Mouse (Mus musculus) left cerebral cortex, postnatal 4 days (tissue): ENCODE measurements around the gene Smdt1. TPM values are rescaled to one million over a fixed set of nuclear protein-coding genes. Genes with fewer than 3 reads are reported as not detected.

Experiments used
- microRNA-seq: library from miRNA; unstranded; fragments of <30 nt; microRNA quantifications from one replicate; pipeline ENCODE4 v1.2.0, GENCODE M21; 2022
- total RNA-seq, 2 experiments: library from RNA; stranded (reverse); gene quantifications; 2 replicates each; pipeline ENCODE4 v1.2.3; 2021

The Smdt1 gene
- total RNA-seq, 2 experiments from 2014 or later, result 122 to 125 TPM

Small RNA genes lying within 50 kb of the gene (microRNA-seq; reads per million reads assigned to microRNA genes)
- gene Mir7684, result not detected

Other genes starting within 250 kb of the Smdt1 start
- 10 to 100 TPM; 11.3 to 12.4 TPM for gene Ccdc134, start 211.0 kb upstream of the Smdt1 start, total RNA-seq
- gene Srebf2, start 191.8 kb upstream of the Smdt1 start, total RNA-seq, result 100 to 1,000 TPM; 233 to 234 TPM
- gene Shisa8, start 126.1 kb upstream of the Smdt1 start, total RNA-seq, result 1 to 10 TPM; 1.5 to 2.0 TPM
- gene Tnfrsf13c, start 114.6 kb upstream of the Smdt1 start, total RNA-seq, result 1 to 10 TPM in 1 of 2 experiments, under 1 TPM in 1; 0.46 to 1.1 TPM
- gene Cenpm, start 94.2 kb upstream of the Smdt1 start, total RNA-seq, result 1 to 10 TPM; 6.5 to 6.9 TPM
- gene 1500009C09Rik, start 86.6 kb upstream of the Smdt1 start, total RNA-seq, result 10 to 100 TPM; 70.9 to 77.4 TPM
- 100 to 1,000 TPM; 666 to 687 TPM for gene Sept3, start 64.1 kb upstream of the Smdt1 start, total RNA-seq
- gene Wbp2nl, start 40.0 kb upstream of the Smdt1 start, total RNA-seq, result under 1 TPM in 1 of 2 experiments, not detected in 1; 0.24 TPM
- gene Naga, start within 50 bp of the Smdt1 start, total RNA-seq, result 10 to 100 TPM; 32.1 to 33.6 TPM
- 1 to 10 TPM; 1.1 to 1.2 TPM for gene Pheta2, start within 50 bp of the Smdt1 start, total RNA-seq
- gene Ndufa6, start 15.4 kb downstream of the Smdt1 start, total RNA-seq, result 100 to 1,000 TPM; 161 to 174 TPM
- 1 to 10 TPM; 5.3 to 7.0 TPM for gene Cyp2d22, start 41.3 kb downstream of the Smdt1 start, total RNA-seq
- not detected for gene Cyp2d11, start 55.1 kb downstream of the Smdt1 start, total RNA-seq
- gene Cyp2d10, start 68.2 kb downstream of the Smdt1 start, total RNA-seq, result not detected
- gene Cyp2d9, start 94.5 kb downstream of the Smdt1 start, total RNA-seq, result not detected
- gene Cyp2d12, start 216.1 kb downstream of the Smdt1 start, total RNA-seq, result not detected